Mouse (Mus musculus): ENCODE data around the gene Spatc1l.

DNA sequence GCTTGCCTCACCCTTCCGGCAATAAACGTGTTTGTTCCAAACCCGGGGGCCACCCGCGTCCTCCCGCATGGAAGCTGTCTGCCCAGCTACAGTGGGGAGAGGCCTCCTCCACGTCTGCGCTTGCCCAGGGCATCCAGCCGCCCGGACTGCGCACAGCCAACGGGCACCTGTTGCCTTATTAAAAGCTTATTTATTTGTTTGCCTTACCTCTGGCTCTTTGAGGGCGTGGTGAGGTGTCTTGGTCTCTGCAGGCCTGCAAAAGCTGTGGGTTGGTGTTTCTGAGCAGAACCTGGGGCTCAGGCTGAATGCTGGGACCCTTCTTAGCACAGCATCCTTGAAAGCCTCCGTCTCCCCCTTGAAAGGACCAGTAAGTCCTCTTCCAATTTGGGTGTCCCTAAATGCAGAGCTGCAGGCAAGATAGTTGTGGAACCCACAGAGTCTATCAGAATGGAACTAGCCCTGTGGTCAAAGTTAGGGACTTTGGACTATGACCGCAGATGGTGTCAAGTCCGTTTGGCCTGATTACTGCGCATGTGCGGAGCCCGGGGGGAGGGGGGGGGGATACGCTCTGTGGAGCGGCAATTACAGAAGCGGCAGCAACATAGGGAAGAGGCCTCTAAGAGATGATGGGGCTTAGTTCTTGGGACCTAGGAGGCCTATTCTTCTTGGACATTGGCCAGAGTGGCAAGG, 8.1 kb downstream of the Spatc1l start:
- TF ChIP-seq CTCF (IDR thresholded peaks at IDR 0.05; ENCODE audit: low read depth, low read length) = no peak
- 0 out of 2 replicates have a peak, but pooled peaks have one; percentile 36 for TF ChIP-seq POLR2A (IDR thresholded peaks at IDR 0.05; ENCODE audit: extremely low read depth, insufficient read depth, low read length)

All from liver, adult 2 months (tissue).